Mouse (Mus musculus): ENCODE measurements around the gene Cyp2d9.
"Not testable (repeated sequence)": the region's sequence is repeated elsewhere in the genome, so short reads cannot be mapped to it uniquely, and the experiment has no call there.

Gene Cyp2d9

GRCm38 (mm10) chr15:82450045-82450444 is 16.8 kb downstream of the Cyp2d9 start:
- DNase-seq (ENCODE audit: low spot score): not testable (repeated sequence)

DNA sequence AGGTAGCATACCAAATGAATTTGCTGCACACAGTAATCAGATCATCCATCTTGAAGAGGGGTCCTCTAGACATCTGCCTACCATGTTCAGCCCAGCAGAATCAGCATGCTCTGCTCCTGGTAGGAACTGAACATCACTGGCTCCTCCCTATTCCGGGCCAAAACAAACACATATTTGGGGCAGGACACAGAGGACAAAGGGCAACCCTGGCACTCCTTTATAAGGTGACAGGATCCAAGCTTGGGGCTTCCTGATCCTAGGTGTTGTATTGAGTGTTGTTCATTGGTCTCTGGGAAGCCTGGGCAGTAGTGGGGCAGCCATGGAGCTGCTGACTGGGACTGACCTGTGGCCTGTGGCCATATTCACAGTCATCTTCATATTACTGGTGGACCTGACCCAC is 18.9 kb downstream of the Cyp2d9 start:
- not testable (repeated sequence) for DNase-seq (ENCODE audit: low spot score)

GRCm38 (mm10) chr15:82453501-82453900 is 20.3 kb downstream of the Cyp2d9 start:
- DNase-seq (ENCODE audit: low spot score): not testable (repeated sequence)

DNA sequence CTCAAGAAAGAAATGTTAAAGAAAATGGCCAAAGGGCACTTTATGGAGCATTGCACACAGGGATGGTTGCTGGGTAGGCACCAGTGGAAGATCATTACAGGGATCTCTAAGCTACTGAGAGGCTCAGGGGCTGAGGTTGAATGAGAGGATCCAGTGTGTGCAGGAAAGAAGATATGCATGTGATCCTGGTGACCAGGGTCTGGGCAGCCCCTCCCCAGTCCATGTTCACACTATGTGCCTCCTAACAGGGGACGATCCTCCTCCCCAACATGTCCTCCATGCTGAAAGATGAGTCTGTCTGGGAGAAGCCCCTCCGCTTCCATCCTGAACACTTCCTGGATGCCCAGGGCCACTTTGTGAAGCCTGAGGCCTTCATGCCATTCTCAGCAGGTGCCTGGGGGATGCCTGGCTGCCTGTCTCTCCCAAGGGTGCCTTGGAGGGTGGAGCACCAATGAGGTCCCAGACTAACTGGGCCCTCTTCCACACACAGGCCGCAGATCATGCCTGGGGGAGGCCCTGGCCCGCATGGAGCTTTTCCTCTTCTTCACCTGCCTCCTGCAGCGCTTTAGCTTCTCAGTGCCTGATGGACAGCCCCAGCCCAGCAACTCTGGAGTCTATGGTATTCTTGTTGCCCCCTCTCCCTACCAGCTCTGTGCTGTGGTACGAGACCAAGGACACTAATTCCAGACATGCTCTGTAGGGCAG is 23.0 kb downstream of the Cyp2d9 start:
- DNase-seq (ENCODE audit: low spot score): not testable (repeated sequence)

- DNase-seq (ENCODE audit: low spot score): no peak
These were observed 24.1 kb downstream of the Cyp2d9 start for GRCm38 (mm10) chr15:82457064-82458021.

GRCm38 (mm10) chr15:82459266-82459665 is 26.0 kb downstream of the Cyp2d9 start:
- DNase-seq (ENCODE audit: low spot score): not testable (repeated sequence)

DNA sequence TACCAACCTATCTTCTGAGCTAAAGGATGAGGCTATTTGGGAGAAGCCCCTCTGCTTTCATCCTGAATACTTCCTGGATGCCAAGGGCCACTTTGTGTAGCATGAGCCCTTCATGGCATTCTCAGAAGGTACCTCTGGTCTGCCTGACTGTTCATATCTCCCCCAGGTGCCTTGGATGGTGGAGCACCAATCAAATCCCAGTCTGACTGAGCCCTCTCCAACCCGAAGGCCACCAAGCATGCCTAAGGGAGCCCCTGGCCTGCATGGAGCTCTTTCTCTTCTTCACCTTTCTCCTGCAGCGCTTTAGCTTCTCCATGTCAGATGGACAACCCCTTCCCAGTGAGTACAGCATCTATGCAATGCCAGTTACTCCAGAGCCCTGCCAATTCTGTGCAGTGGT is 31.5 kb downstream of the Cyp2d9 start:
- no peak for DNase-seq (ENCODE audit: low spot score)

DNA sequence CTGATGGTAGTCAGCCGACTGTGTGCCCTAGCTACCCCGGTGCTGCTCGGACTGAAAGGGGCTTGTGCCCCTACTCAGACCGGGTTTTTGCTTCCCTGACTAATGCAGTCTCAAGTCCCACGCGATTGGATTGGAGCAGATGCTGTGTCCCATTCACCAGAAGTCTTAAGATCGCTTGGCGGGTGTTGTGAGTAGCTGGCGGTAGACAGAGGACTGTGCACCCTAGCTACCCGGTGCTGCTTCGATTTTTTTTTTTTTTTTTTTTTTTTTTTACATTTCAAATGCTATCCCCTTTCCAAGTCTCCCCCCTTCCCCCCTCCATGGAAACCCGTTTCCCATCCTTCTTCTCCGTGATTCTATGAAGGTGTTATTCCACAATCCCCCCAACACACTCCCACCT is 61.0 kb downstream of the Cyp2d9 start:
- DNase-seq (ENCODE audit: low spot score): not testable (repeated sequence)
